Mouse (Mus musculus) MEL (cell line): Measurements from ENCODE around the gene Gm37240. TPM values are rescaled to one million over a fixed set of nuclear protein-coding genes. Genes with fewer than 3 reads are reported as not detected.

Experiments used
- DNase-seq: peaks from one replicate; pipeline ENCODE4 v3.0.0; 2011; ENCODE audit warnings: low read depth, low spot score
- H3K27ac ChIP-seq: 2 replicates; pipeline ENCODE4 v1.5.1; 2012; ENCODE audit warnings: low read depth, mild to moderate bottlenecking, control low read depth, low read length, moderate library complexity; ENCODE audit not compliant: control insufficient read depth
- H3K27me3 ChIP-seq, 2 experiments: fragments of 150-350 bp in 1 of 2; sonication (generic) in 1 of 2; 2 replicates each; pipeline ENCODE4 v1.6.1; 2012; ENCODE audit warnings: low read length in 2 of 2, mild to moderate bottlenecking in 2 of 2, improper control_type of control experiment in 1 of 2, moderate library complexity in 1 of 2; ENCODE audit not compliant: insufficient read depth in 2 of 2, control insufficient read depth in 1 of 2
- H3K36me3 ChIP-seq, 2 experiments: 2 replicates each; pipeline ENCODE4 v1.6.1; 2012 to 2014; ENCODE audit warnings: low read length in 2 of 2, improper control_type of control experiment in 1 of 2, inconsistent platforms in 1 of 2, mild to moderate bottlenecking in 1 of 2; ENCODE audit not compliant: insufficient read depth in 2 of 2, control insufficient read depth in 1 of 2
- H3K4me1 ChIP-seq, 2 experiments: fragments of 150-350 bp in 1 of 2; sonication (generic) in 1 of 2; 2 replicates each; pipeline ENCODE4 v1.6.1; 2012; ENCODE audit warnings: low read length in 2 of 2, improper control_type of control experiment in 1 of 2, mild to moderate bottlenecking in 1 of 2; ENCODE audit not compliant: insufficient read depth in 2 of 2, control insufficient read depth in 1 of 2
- H3K4me3 ChIP-seq, 2 experiments: fragments of 150-350 bp in 1 of 2; sonication (generic) in 1 of 2; 2 replicates each; pipeline ENCODE4 v1.5.1; 2012; ENCODE audit warnings: low read depth in 2 of 2, low read length in 2 of 2, mild to moderate bottlenecking in 2 of 2, moderate library complexity in 2 of 2, control low read depth in 1 of 2, improper control_type of control experiment in 1 of 2; ENCODE audit not compliant: control insufficient read depth in 1 of 2, insufficient read depth in 1 of 2
- H3K79me2 ChIP-seq: 2 replicates; pipeline ENCODE4 v1.6.1; 2012; ENCODE audit warnings: mild to moderate bottlenecking, low read length, moderate library complexity; ENCODE audit not compliant: control insufficient read depth, poor library complexity, insufficient read depth
- H3K9ac ChIP-seq: 2 replicates; pipeline ENCODE4 v1.6.1; 2012; ENCODE audit warnings: low read depth, mild to moderate bottlenecking, control low read depth, low read length, moderate library complexity; ENCODE audit not compliant: control insufficient read depth, poor library complexity, severe bottlenecking
- H3K9me3 ChIP-seq: fragments of 150-350 bp; sonication (generic); replicated peaks from 2 replicates; pipeline ENCODE4 v1.6.1; 2012; ENCODE audit warnings: mild to moderate bottlenecking, low read length, improper control_type of control experiment, moderate library complexity; ENCODE audit not compliant: insufficient read depth
- CHD2 ChIP-seq: IDR thresholded peaks from 2 replicates; pipeline ENCODE4 v1.6.1; 2011; ENCODE audit warnings: low read length, improper control_type of control experiment
- E2F4 ChIP-seq: IDR thresholded peaks from 2 replicates; pipeline ENCODE4 v1.6.1; 2011; ENCODE audit warnings: low read depth, low read length, improper control_type of control experiment, borderline replicate concordance
- GATA1 ChIP-seq: IDR thresholded peaks from 2 replicates; pipeline ENCODE4 v1.6.1; 2011; ENCODE audit warnings: low read depth, low read length, improper control_type of control experiment
- JUND ChIP-seq: IDR thresholded peaks from 2 replicates; pipeline ENCODE4 v1.6.1; 2011; ENCODE audit warnings: low read depth, mild to moderate bottlenecking, improper control_type of control experiment, low read length
- MAX ChIP-seq: IDR thresholded peaks from 2 replicates; pipeline ENCODE4 v1.6.1; 2011; ENCODE audit warnings: low read length, improper control_type of control experiment
- MAZ ChIP-seq: IDR thresholded peaks from 2 replicates; pipeline ENCODE4 v1.6.1; 2012; ENCODE audit warnings: low read depth, mild to moderate bottlenecking, inconsistent platforms, low read length, improper control_type of control experiment
- MYC ChIP-seq: IDR thresholded peaks from 2 replicates; pipeline ENCODE4 v1.6.1; 2011; ENCODE audit warnings: low read depth, mild to moderate bottlenecking, low read length, improper control_type of control experiment, moderate library complexity
- POLR2AphosphoS2 ChIP-seq: IDR thresholded peaks from 2 replicates; pipeline ENCODE4 v1.6.1; 2011; ENCODE audit warnings: low read length, improper control_type of control experiment
- RCOR1 ChIP-seq: IDR thresholded peaks from 2 replicates; pipeline ENCODE4 v1.6.1; 2012; ENCODE audit warnings: low read depth, mild to moderate bottlenecking, inconsistent platforms, low read length, improper control_type of control experiment
- SIN3A ChIP-seq: IDR thresholded peaks from 2 replicates; pipeline ENCODE4 v1.6.1; 2012; ENCODE audit warnings: low read length, improper control_type of control experiment, inconsistent platforms
- TCF12 ChIP-seq: IDR thresholded peaks from 2 replicates; pipeline ENCODE4 v1.6.1; 2014; ENCODE audit warnings: low read depth, mild to moderate bottlenecking, inconsistent platforms, low read length, improper control_type of control experiment, moderate library complexity
- UBTF ChIP-seq: IDR thresholded peaks from 2 replicates; pipeline ENCODE4 v1.6.1; 2012; ENCODE audit warnings: low read depth, mild to moderate bottlenecking, inconsistent platforms, low read length, improper control_type of control experiment, moderate library complexity, borderline replicate concordance; ENCODE audit not compliant: insufficient read depth
- USF1 ChIP-seq: IDR thresholded peaks from 2 replicates; pipeline ENCODE4 v1.6.1; 2014; ENCODE audit warnings: low read depth, mild to moderate bottlenecking, inconsistent platforms, low read length, improper control_type of control experiment, moderate library complexity
- USF2 ChIP-seq, 2 experiments: IDR thresholded peaks; 2 replicates each; pipeline ENCODE4 v1.6.1; 2011 to 2012; ENCODE audit warnings: improper control_type of control experiment in 2 of 2, low read length in 2 of 2, borderline replicate concordance in 1 of 2, inconsistent platforms in 1 of 2, low read depth in 1 of 2, mild to moderate bottlenecking in 1 of 2; ENCODE audit not compliant: insufficient read depth in 1 of 2
- ZNF384 ChIP-seq: IDR thresholded peaks from 2 replicates; pipeline ENCODE4 v1.6.1; 2012; ENCODE audit warnings: low read depth, mild to moderate bottlenecking, inconsistent platforms, low read length, improper control_type of control experiment
- polyA plus RNA-seq, 2 experiments: library from polyadenylated mRNA; stranded (reverse) in 1 of 2; unstranded in 1 of 2; fragments of >175 nt in 1 of 2; fragments of >200 nt in 1 of 2; gene quantifications; 2 replicates each; pipeline versions ENCODE4 v1.2.1 to v1.2.4; 2012; ENCODE audit warnings: low replicate concordance in 2 of 2, low read depth in 1 of 2; ENCODE audit not compliant: insufficient read length in 2 of 2, insufficient read depth in 1 of 2, missing spikeins in 1 of 2
- total RNA-seq: library from RNA; depleted of rRNA; stranded (reverse); fragments of 300-350 nt; gene quantifications from 2 replicates; pipeline ENCODE4 v1.2.3, GENCODE M21; 2012

Gene Gm37240
- total and polyA plus RNA-seq, 3 experiments: 0.04 TPM; not detected in 2

- Histone ChIP-seq H3K4me3 (no peak overlapping the region), H3K4me1 (peaks cover 0 to 15% of the 10 kb centered on the region in 2 experiments; a peak in 2 of 4 replicates), H3K27ac (no peak overlapping the region), H3K9ac (no peak overlapping the region), H3K79me2 (no peaks in the 10 kb centered on the region), H3K9me3 (no peaks in the 10 kb centered on the region)
- no peak for DNase-seq
- no peak for TF ChIP-seq ZNF384
- no peak for TF ChIP-seq TCF12
- TF ChIP-seq POLR2AphosphoS2: no peak
- TF ChIP-seq USF1: no peak
- TF ChIP-seq USF2 (IDR thresholded peaks at IDR 0.05; ENCODE audit: borderline replicate concordance in 1 of 2, insufficient read depth in 1 of 2, low read depth in 1 of 2, low read length in 2 of 2): no peak
- TF ChIP-seq, all 39 proteins: peak for 0
- Histone ChIP-seq H3K36me3 (peaks cover 0 to 2% of the 10 kb centered on the region in 2 experiments; a peak in 2 of 4 replicates), H3K27me3 (no peaks in the 10 kb centered on the region)
These were observed 1239.7 kb downstream of the Gm37240 start for GRCm38 (mm10) chr3:84647616-84648015.

- TF ChIP-seq E2F4 (no peak), MAX (no peak), UBTF (no peak)
- TF ChIP-seq, all 39 proteins: peak for 0
- H3K4me1 ChIP-seq: peaks cover 0 to 10% of the 10 kb centered on the region in 2 experiments; a peak in 2 of 4 replicates
- no peak for DNase-seq
- H3K9me3 ChIP-seq: no peaks in the 10 kb centered on the region
- no peak overlapping the region for H3K27ac ChIP-seq
- H3K36me3 ChIP-seq: no peaks in the 10 kb centered on the region; a peak in 2 of 4 replicates
- H3K4me3 ChIP-seq: no peak overlapping the region
- H3K79me2 ChIP-seq: no peaks in the 10 kb centered on the region
- H3K27me3 ChIP-seq: no peaks in the 10 kb centered on the region
- H3K9ac ChIP-seq: no peak overlapping the region
These were observed 1240.9 kb downstream of the Gm37240 start for GRCm38 (mm10) chr3:84646331-84646845.

GRCm38 (mm10) chr3:84646007-84646290 is 1241.4 kb downstream of the Gm37240 start:
- Histone ChIP-seq H3K9ac (no peak overlapping the region), H3K9me3 (no peaks in the 10 kb centered on the region), H3K4me3 (no peak overlapping the region), H3K27me3 (no peaks in the 10 kb centered on the region), H3K27ac (no peak overlapping the region), H3K36me3 (no peaks in the 10 kb centered on the region; a peak in 2 of 4 replicates), H3K4me1 (peaks cover 0 to 10% of the 10 kb centered on the region in 2 experiments; a peak in 2 of 4 replicates), H3K79me2 (no peaks in the 10 kb centered on the region)
- DNase-seq: no peak
- no peak for TF ChIP-seq MYC
- no peak for TF ChIP-seq SIN3A
- no peak for TF ChIP-seq RCOR1
- no peak for TF ChIP-seq JUND
- TF ChIP-seq MAZ: no peak
- TF ChIP-seq USF1: no peak
- no peak for TF ChIP-seq CHD2
- no peak for TF ChIP-seq GATA1
